Mouse (Mus musculus) skeletal muscle tissue, postnatal 0 days (tissue): ENCODE results near the gene Magoh. TPM values are rescaled to one million over a fixed set of nuclear protein-coding genes. Genes with fewer than 3 reads are reported as not detected.

Experiments used
- polyA plus RNA-seq: library from polyadenylated mRNA; unstranded; fragments of >200 nt; fragmentation: Nextera tagmentation; extraction: Ambion mirVana; gene quantifications from 2 replicates; pipeline ENCODE4 v1.2.1, GENCODE M21; 2015

Gene Magoh
- 80.4 and 84.6 TPM in 2 replicates for polyA plus RNA-seq

GRCm38 (mm10) chr4:107879254-107880050, at the start of gene Magoh:
Gene Magoh, plus strand, starts transcription at chr4:107879755.

GRCm38 (mm10) chr4:107889731-107890432, 10.3 kb downstream of the Magoh start, which contains the start of gene 0610037L13Rik:
Gene 0610037L13Rik, plus strand, starts transcription at chr4:107889813.

GRCm38 (mm10) chr4:107923145-107923802, 43.7 kb downstream of the Magoh start, which contains the start of gene Cpt2:
Gene Cpt2, minus strand, starts transcription at chr4:107923610.

Other genes starting within 250 kb of the Magoh start
- gene Dmrtb1, start 195.5 kb upstream of the Magoh start, polyA plus RNA-seq: not detected in 2 replicates
- gene Lrp8, start 77.5 kb upstream of the Magoh start, polyA plus RNA-seq: 0.14 and 0.39 TPM in 2 replicates
- 109 and 114 TPM in 2 replicates for gene 0610037L13Rik, start 10.1 kb downstream of the Magoh start, polyA plus RNA-seq
- 73.8 and 78.8 TPM in 2 replicates for gene Cpt2, start 43.9 kb downstream of the Magoh start, polyA plus RNA-seq
- gene Slc1a7, start 88.6 kb downstream of the Magoh start, polyA plus RNA-seq: not detected in 2 replicates
- 1.2 and 1.7 TPM in 2 replicates for gene Podn, start 216.7 kb downstream of the Magoh start, polyA plus RNA-seq